Mouse (Mus musculus) G1E (cell line): ENCODE results near the gene Mmp25.

Source experiments
- CTCF ChIP-seq: IDR thresholded peaks from 2 replicates; pipeline ENCODE4 v1.5.1; 2012; ENCODE audit warnings: low read depth, low read length, inconsistent platforms, mixed read lengths
- GATA1 ChIP-seq: IDR thresholded peaks from 2 replicates; pipeline ENCODE4 v1.6.1; 2012; ENCODE audit warnings: borderline replicate concordance, low read length, inconsistent platforms, mixed read lengths
- TAL1 ChIP-seq: conservative IDR thresholded peaks from 2 replicates; pipeline ENCODE4 v1.6.1; 2012; ENCODE audit warnings: low read depth, low read length, inconsistent platforms, mixed read lengths

GRCm38 (mm10) chr17:23682530-23682929 lies 37.5 kb upstream of the Mmp25 start:
- TF ChIP-seq CTCF (no peak), TAL1 (no peak), GATA1 (no peak)
